Mouse (Mus musculus) hindbrain, embryonic 12.5 days (tissue): ENCODE data around the gene Gm45021. TPM values are rescaled to one million over a fixed set of nuclear protein-coding genes. Genes with fewer than 3 reads are reported as not detected.

Source experiments
- ATAC-seq: fragments of 200-750 bp; cut with Nextera tagmentation; 2 replicates; pipeline ENCODE4 v1.8.0; 2017; ENCODE audit warnings: moderate TSS enrichment; ENCODE audit not compliant: low FRiP score
- H3K27ac ChIP-seq: fragments of 300-500 bp; sonication (generic); 2 replicates; pipeline ENCODE4 v1.5.1; 2016; ENCODE audit warnings: mild to moderate bottlenecking
- H3K27me3 ChIP-seq: fragments of 300-500 bp; sonication (generic); 2 replicates; pipeline ENCODE4 v1.6.1; 2016; ENCODE audit warnings: mild to moderate bottlenecking
- H3K36me3 ChIP-seq: fragments of 300-500 bp; sonication (generic); 2 replicates; pipeline ENCODE4 v1.6.1; 2016; ENCODE audit warnings: mild to moderate bottlenecking
- H3K4me1 ChIP-seq: fragments of 300-500 bp; sonication (generic); 2 replicates; pipeline ENCODE4 v1.6.1; 2016
- H3K4me2 ChIP-seq: fragments of 300-500 bp; sonication (generic); replicated peaks from 2 replicates; pipeline ENCODE4 v1.6.1; 2016; ENCODE audit warnings: mild to moderate bottlenecking
- H3K4me3 ChIP-seq: fragments of 300-500 bp; sonication (generic); 2 replicates; pipeline ENCODE4 v1.5.1; 2016; ENCODE audit warnings: mild to moderate bottlenecking
- H3K9ac ChIP-seq: fragments of 300-500 bp; sonication (generic); 2 replicates; pipeline ENCODE4 v1.6.1; 2016; ENCODE audit warnings: mild to moderate bottlenecking, moderate library complexity
- H3K9me3 ChIP-seq: fragments of 300-500 bp; sonication (generic); replicated peaks from 2 replicates; pipeline ENCODE4 v1.6.1; 2016; ENCODE audit warnings: mild to moderate bottlenecking
- WGBS: fragments of 180-500 bp; shearing (Covaris S2); methylation state at CpG from one replicate; pipeline ENCODE4 v1.1.7; 2016; 5-methylcytosine and 5-hydroxymethylcytosine counted together
- polyA plus RNA-seq: library from polyadenylated mRNA; unstranded; fragments of >200 nt; fragmentation: Nextera tagmentation; extraction: Ambion mirVana; gene quantifications from 2 replicates; pipeline ENCODE4 v1.2.1, GENCODE M21; 2016

The Gm45021 gene
- polyA plus RNA-seq, 1 experiment from 2014 or later = not detected

DNA sequence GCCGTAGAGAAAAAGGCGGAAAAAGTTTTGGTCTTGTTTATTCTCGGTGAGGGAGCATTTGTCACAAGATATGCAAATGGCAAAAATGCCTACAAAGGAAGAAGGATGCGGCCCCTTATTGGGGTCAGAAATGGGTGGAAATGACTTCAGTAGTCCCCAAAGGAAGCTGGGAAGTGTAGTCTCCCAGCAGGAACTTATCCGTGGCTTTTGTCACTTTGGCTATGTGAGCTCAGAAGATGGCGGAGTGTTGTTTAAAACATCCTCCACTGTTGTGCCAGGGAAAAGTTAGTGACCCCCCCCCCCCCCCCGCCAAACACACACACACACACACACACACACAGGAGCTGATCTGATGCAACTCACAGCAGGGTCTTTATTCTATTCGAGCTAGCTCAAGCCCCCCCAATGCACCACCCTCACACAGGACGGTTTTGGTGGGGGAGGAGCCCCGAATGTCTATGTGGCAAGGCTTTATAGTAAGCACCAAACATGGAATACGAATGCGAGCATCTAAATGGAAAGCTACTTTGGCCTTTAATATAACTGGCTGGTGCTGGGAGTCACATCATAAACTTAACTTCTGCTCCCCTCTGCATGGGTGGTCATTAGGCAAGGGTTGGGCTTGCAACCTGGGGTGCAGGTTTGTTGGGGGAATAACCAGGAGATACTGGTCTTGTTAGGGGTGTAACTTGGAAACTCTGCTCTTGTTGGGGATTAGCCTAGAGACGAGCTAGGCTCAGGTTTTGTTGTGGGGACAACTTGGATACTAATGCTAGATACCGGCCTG lies 34.1 kb upstream of the Gm45021 start:
- peak; percentile 91 for ATAC-seq
- Histone ChIP-seq H3K36me3 (peaks cover 22% of the 10 kb centered on the region), H3K27ac (peak overlapping the region; percentile 96), H3K9me3 (no peaks in the 10 kb centered on the region), H3K9ac (peak overlapping the region; percentile 74), H3K4me2 (peak overlapping the region; percentile 78), H3K27me3 (no peaks in the 10 kb centered on the region), H3K4me1 (peaks cover 17% of the 10 kb centered on the region), H3K4me3 (peak overlapping the region; percentile 46)
- 33% methylated on average over 13 of the region's 14 CpGs for WGBS

GRCm38 (mm10) chr6:48555956-48556355 lies 33.5 kb upstream of the Gm45021 start:
- no peak for ATAC-seq
- Histone ChIP-seq H3K4me3 (no peak overlapping the region), H3K9me3 (no peaks in the 10 kb centered on the region), H3K9ac (no peak overlapping the region), H3K4me2 (peak overlapping the region; percentile 78; the same call in 1 of the 2 replicates), H3K4me1 (peaks cover 17% of the 10 kb centered on the region), H3K27me3 (no peaks in the 10 kb centered on the region), H3K36me3 (peaks cover 25% of the 10 kb centered on the region), H3K27ac (no peak overlapping the region)
- 90% methylated on average over 3 of the region's 3 CpGs for WGBS

DNA sequence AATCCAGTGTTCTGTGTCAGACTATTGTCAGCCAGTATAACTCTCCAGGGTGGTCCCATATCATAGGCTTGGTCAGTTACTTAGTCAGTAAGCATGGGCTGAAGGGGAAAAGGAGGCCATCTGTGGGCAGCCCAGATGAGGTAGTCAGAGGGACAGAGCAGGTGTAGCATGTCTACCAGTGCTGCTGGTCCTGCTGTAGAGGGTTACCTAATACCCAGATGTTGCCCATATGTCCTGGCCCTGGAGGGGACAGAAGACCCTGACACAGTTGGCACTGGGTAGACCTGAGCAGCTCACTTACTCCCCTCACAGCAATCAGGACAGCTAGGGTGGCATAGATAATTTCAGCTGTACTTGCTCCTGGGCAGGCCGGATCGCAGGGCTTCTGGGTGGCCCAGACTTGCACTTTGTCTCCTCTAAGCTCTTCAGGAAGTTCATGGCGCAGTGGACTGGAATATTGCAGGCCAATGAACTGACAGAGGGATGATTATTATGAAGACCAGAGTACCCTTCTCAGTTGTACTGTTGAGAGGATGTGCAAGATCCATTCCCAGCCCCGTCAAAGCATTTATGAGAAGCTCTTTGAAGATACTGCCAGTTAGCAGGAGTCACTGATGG lies 23.6 kb upstream of the Gm45021 start:
- Histone ChIP-seq H3K4me3 (no peak overlapping the region), H3K36me3 (peaks cover 36% of the 10 kb centered on the region), H3K9me3 (no peaks in the 10 kb centered on the region), H3K27ac (no peak overlapping the region), H3K4me2 (no peak overlapping the region), H3K4me1 (0 out of 2 replicates have a peak, but pooled peaks cover 5% of the 10 kb centered on the region), H3K27me3 (no peaks in the 10 kb centered on the region), H3K9ac (no peak overlapping the region)
- WGBS = 89% methylated on average over 4 of the region's 4 CpGs
- 0 out of 2 replicates have a peak, but pooled peaks have one; percentile 52 for ATAC-seq

DNA sequence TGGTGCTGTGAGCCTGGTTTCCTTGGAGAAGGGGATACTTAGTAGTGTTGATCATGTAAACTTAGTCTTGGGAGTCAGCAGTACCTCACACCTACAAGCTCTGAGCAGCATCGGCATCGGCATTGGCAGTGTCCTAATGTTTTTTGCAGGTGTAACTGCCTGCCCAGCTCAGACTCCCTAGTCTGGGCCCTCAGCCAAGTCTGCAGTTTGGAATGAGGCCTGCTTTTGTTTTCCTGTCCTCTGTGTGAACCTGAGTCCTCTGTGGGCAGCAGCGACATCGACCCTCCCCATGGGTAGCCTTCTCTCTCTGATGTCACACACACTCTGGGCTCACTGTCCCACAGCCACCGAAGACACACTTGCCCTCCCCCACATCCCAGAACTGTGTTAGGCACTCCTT lies 23.1 kb upstream of the Gm45021 start:
- Histone ChIP-seq H3K36me3 (peaks cover 32% of the 10 kb centered on the region), H3K27ac (no peak overlapping the region), H3K4me2 (no peak overlapping the region), H3K9ac (no peak overlapping the region), H3K27me3 (no peaks in the 10 kb centered on the region), H3K4me1 (0 out of 2 replicates have a peak, but pooled peaks cover 5% of the 10 kb centered on the region), H3K4me3 (no peak overlapping the region), H3K9me3 (no peaks in the 10 kb centered on the region)
- WGBS = 60% methylated on average over 5 of the region's 5 CpGs
- no peak for ATAC-seq

- Histone ChIP-seq H3K4me1 (0 out of 2 replicates have a peak, but pooled peaks cover 5% of the 10 kb centered on the region), H3K27ac (no peak overlapping the region), H3K27me3 (no peaks in the 10 kb centered on the region), H3K4me3 (no peak overlapping the region), H3K36me3 (peaks cover 23% of the 10 kb centered on the region), H3K9me3 (no peaks in the 10 kb centered on the region), H3K4me2 (no peak overlapping the region), H3K9ac (no peak overlapping the region)
- no peak for ATAC-seq
- 86% methylated on average over 21 of the region's 21 CpGs for WGBS
These were observed 21.1 kb upstream of the Gm45021 start for GRCm38 (mm10) chr6:48568036-48568984.

DNA sequence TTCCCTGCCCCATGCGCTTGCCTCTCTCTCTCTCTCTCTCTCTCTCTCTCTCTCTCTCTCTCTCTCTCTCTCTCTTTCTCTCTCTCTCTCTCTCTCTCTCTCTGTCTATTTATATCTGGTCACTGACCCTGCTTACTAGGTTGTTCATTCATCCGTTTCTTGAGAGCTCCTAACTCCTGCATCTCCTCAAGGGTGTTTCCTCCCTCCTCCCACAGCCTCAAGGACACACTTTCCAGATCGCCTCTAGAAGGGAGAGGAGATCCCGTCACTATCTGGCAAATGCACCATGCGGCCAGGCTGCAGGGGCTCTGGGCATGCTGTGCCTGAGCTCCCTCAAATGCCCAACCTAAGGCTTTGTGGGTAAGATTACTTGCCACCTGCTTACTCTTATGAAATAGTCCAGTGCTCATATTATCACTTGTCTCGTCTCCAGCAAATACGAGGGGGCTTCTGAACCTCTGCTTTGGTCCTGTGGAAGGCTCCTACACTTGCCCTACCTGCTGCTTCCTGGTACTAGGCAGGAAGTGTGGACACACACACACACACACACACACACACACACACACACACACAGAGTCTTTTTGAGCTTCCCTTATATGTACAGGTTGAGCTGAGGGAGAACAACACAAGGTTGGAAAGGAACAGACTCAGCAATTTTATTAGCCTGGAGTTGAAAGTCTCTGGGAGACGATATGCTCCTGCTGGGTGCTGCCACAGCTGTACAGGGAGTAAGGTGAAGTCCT lies 20.2 kb upstream of the Gm45021 start:
- H3K27me3 ChIP-seq = no peaks in the 10 kb centered on the region
- 0 out of 2 replicates have a peak, but pooled peaks cover 5% of the 10 kb centered on the region for H3K4me1 ChIP-seq
- peaks cover 19% of the 10 kb centered on the region for H3K36me3 ChIP-seq
- no peak overlapping the region for H3K9ac ChIP-seq
- H3K27ac ChIP-seq = no peak overlapping the region
- H3K9me3 ChIP-seq = no peaks in the 10 kb centered on the region
- WGBS = 86% methylated on average over 7 of the region's 8 CpGs
- no peak overlapping the region for H3K4me3 ChIP-seq
- no peak for ATAC-seq
- H3K4me2 ChIP-seq = no peak overlapping the region

DNA sequence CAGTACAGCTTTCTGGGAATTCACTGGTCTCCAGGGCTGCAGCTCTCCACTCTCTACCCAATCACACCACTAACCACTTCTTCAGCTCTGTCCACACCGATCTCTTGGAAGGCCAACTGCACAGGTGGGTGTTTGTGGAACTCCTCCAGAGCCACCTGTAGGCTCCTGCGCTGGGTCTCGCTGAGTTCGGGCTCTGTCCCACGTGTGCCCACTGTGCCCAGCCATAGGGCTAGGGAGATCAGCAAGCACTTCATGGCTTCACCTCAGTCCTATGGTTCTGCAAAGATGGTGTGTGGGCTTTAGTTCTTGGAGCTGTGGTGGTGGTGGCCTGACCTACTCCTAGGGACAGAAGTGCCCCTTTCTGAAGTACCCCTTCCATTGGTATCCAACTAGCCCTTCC lies 17.4 kb upstream of the Gm45021 start:
- ATAC-seq = no peak
- no peaks in the 10 kb centered on the region for H3K4me1 ChIP-seq
- 95% methylated on average over 5 of the region's 5 CpGs for WGBS
- H3K27ac ChIP-seq = no peak overlapping the region
- H3K27me3 ChIP-seq = no peaks in the 10 kb centered on the region
- no peaks in the 10 kb centered on the region for H3K9me3 ChIP-seq
- H3K4me2 ChIP-seq = no peak overlapping the region
- peaks cover 10% of the 10 kb centered on the region for H3K36me3 ChIP-seq
- H3K9ac ChIP-seq = no peak overlapping the region
- no peak overlapping the region for H3K4me3 ChIP-seq

DNA sequence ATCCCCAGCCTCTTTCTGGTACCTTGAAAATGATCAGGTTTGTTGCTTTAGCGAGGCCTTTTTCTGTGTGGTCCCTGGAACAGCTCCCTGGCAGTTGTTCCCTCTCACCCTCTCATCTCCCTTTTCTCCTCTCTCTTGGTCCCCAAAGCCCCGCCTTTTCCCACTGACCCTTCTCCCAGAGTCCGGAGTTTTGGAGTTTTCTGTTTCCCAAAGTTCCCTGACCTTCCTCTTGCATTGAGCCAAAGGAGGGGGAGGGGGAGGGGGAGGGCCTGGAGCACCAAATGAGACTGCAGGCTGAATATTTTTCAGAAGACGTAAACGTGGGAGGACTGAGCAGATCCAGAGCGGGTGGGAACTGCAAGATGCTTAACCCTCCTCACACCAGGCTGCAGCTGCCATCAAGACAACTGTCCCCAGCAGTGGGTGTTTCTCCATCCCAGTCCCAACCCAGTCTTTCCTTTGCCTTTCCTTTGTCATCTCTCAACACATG lies 16.8 kb upstream of the Gm45021 start, which contains the start of gene Rarres2:
TSS of gene Rarres2 (minus strand) at position 218 of the 490 bp plus-strand sequence.
- H3K9me3 ChIP-seq = no peaks in the 10 kb centered on the region
- H3K27me3 ChIP-seq = no peaks in the 10 kb centered on the region
- ATAC-seq = no peak
- no peak within 1 kb of the TSS for H3K9ac ChIP-seq
- 25% methylated on average over 6 of the region's 6 CpGs for WGBS
- no peak within 1 kb of the TSS for H3K4me3 ChIP-seq
- no peak within 1 kb of the TSS for H3K27ac ChIP-seq
- H3K4me1 ChIP-seq = no peaks in the 10 kb centered on the region
- H3K4me2 ChIP-seq = no peak within 1 kb of the TSS
- peaks cover 10% of the 10 kb centered on the region for H3K36me3 ChIP-seq

DNA sequence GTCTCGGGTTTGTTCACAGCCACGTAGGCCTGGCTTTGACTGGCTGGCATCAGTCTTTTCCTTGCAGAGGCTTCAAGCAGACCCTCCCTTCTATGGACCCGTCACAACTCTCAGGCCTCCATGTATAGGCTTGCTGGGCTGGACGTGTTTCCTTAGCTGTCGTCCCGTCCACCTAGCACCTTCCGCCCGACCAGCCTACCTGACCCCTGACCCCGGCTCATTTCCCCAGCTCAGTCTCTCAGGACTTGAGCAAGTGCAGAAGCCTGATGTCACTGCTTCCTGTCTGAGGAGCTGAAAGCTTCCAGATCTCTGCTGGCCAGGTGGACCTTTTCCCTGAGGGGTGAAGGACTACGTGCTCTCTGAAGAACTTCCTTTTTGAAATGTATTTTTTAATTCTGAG lies 16.1 kb upstream of the Gm45021 start:
- H3K27ac ChIP-seq = no peak overlapping the region
- 63% methylated on average over 10 of the region's 10 CpGs for WGBS
- H3K4me3 ChIP-seq = no peak overlapping the region
- no peaks in the 10 kb centered on the region for H3K27me3 ChIP-seq
- H3K9ac ChIP-seq = no peak overlapping the region
- H3K9me3 ChIP-seq = no peaks in the 10 kb centered on the region
- H3K4me1 ChIP-seq = no peaks in the 10 kb centered on the region
- peaks cover 10% of the 10 kb centered on the region for H3K36me3 ChIP-seq
- no peak for ATAC-seq
- no peak overlapping the region for H3K4me2 ChIP-seq

GRCm38 (mm10) chr6:48573981-48574380 lies 15.4 kb upstream of the Gm45021 start:
- no peak for ATAC-seq
- Histone ChIP-seq H3K9ac (no peak overlapping the region), H3K27ac (no peak overlapping the region), H3K9me3 (no peaks in the 10 kb centered on the region), H3K36me3 (peaks cover 10% of the 10 kb centered on the region), H3K4me1 (no peaks in the 10 kb centered on the region), H3K4me2 (no peak overlapping the region), H3K27me3 (no peaks in the 10 kb centered on the region), H3K4me3 (no peak overlapping the region)
- WGBS = 81% methylated on average over 3 of the region's 3 CpGs

DNA sequence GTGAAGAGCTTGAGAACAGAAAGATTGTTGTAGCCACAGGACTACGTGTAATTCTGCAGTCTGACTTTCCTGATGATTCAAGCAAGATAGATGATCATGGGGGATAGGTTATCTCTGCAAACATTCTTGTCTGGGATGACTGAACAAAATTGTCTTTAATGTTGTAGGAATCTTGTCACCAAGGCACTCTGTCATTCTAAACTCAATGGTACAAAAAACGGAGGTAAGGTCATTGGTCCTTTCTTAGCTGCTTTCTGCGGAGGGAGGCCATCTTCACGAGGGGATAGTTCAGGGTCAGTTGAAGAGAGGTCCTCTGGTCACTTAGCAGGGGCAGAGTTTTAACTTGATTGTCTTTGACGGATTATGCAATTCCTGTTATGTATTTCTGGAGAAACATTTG lies 10.7 kb upstream of the Gm45021 start:
- Histone ChIP-seq H3K4me3 (no peak overlapping the region), H3K36me3 (no peaks in the 10 kb centered on the region), H3K4me1 (no peaks in the 10 kb centered on the region), H3K27ac (no peak overlapping the region), H3K27me3 (no peaks in the 10 kb centered on the region), H3K4me2 (no peak overlapping the region), H3K9ac (no peak overlapping the region), H3K9me3 (no peaks in the 10 kb centered on the region)
- 68% methylated on average over 5 of the region's 5 CpGs for WGBS
- ATAC-seq = no peak
